Mouse (Mus musculus) kidney, postnatal 4 days (tissue): ENCODE measurements around the gene Btg4.
"Not testable (repeated sequence)": the region's sequence is repeated elsewhere in the genome, so short reads cannot be mapped to it uniquely, and the experiment has no call there.

Experiments
- DNase-seq, 2 experiments: peaks; one replicate each; pipeline ENCODE4 v3.0.0; 2021; ENCODE audit warnings: mixed read lengths in 2 of 2

Btg4 gene

DNA sequence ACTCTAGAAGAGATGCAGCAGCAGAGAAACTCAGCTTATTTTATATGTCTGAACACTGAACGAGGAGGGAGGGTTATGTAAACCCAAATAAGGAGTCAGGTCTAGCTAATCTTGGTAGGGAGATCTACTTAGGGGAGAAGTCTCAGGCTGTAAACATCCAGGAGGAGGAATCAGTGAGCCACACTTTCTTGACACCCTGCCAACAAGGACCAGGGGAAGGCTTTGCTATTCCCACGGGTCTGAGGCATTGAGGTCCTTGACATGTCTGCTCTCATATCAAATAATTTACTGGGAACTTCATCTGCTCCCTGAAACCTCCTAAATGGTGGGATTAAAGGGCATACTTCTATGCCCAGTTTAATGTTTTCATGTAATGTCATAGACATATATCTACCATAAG is 35.6 kb downstream of the Btg4 start:
- no peak for DNase-seq

- DNase-seq: peak; percentile 72 to 81
These were observed 41.2 kb downstream of the Btg4 start, which contains the start of gene 4833427G06Rik for GRCm38 (mm10) chr9:51101756-51102425. 4833427G06Rik (minus strand) TSS chr9:51102078.

DNA sequence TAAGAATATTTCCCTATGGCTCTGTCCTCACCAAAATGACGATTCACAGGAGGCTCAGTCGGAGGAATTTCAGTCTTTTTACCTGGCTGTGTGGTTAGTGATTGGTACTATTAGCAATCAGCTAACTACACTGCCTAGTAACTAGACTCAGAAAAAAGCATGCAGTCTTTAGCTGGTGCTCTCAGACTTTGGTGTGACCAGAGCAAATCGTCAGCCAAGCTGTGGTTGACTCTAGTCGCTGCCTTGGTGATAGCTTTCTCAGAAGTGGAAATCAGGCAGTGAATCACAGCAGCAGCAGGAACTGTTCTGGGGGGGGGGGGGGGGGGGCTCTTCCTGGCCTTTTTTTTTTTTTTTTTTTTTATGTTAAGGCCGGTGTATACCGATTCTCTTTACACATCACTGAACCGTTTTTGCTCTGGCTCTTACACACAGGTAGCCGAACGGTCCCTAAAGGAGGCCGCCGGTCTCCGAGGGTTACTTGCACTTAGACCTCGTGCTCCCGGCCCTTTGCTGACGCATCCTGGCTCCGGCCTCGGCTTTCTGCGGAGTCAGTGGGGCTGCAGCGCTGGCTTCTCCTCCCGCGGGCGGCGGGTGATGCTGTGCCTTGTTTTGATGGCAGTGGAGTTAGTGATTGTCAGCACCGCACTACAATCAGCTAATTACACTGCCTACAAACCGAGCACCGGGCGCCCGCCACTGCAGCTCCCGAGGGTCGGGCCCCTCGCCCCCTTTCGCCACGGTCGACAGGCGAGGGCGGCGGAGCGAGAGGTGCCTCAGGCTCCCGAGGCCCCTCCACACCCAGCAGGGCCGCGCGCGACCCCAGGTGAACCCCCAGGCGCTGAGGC is 42.5 kb downstream of the Btg4 start:
- DNase-seq: peak; percentile 70 to 74

DNA sequence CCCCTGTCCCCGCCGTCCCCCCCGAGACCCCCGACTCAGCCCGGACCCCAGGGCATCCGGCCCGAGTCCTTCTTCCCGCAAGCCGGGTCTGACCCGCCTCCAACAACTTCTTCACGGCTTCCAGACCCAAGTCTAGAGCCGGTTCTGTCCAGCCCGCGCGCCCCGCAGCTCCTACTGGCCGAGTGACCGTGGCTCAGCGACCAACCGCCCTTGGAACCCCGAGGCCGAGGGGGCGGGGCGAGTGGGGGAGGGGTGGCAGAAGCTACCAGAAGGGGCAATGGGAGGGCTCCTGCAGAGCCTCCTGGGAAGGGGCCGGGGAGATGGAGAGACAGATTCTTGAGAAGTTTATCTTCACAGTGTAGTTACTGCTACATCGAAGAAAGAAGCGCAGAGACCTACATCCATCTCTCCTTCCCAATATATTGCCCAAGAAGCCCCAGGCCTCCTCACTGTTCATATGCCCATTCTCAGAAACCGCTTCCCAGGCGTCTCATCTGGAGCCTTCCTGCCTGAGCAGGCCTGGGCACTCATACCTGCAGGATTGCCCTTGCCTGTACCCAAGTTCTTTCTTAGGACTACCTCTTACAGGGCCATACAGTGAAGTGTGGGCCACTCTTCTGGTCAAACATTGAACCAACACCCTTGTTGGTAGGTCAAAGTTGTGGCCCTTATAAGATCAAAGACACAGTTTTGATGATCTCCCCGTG is 43.3 kb downstream of the Btg4 start:
- DNase-seq: peak; percentile 78 to 87

DNA sequence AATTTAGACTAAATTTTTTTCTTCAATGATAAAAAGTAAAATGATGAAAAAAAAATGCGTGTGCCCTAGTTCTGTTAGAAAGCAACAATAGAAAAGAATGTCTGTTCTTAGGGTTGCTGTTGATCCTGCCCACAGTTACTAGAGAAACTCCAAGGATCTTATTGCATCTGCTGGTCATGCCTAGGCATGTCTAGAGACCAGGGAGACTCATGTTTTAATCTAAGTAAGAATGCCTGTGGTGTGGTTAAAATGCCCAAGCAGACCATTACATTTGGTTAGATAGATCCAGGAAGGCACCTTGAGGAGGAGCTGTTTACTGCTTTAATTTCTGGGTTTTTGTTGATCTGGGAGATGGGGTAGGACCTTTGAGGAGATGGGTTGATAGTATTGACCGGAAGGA is 45.0 kb downstream of the Btg4 start:
- no peak for DNase-seq

DNA sequence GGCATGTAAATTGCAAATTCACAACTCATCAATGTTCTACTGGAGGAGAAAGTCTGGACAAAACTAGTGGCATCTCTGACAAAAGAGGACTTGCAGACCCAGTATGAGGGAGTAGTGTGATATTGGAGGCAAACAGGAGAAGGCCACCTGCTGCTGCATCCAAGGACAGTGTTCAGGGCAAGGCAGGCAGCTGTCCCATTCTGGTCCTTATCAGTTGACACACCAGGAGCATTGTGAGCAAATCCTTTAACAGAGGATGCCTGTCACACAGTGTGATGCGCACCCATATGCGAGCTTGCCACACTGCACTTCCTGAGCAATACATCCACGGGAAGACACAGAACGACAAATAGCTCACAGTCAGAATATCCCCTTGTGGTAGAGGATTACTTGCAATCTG is 54.1 kb downstream of the Btg4 start:
- no peak for DNase-seq

DNA sequence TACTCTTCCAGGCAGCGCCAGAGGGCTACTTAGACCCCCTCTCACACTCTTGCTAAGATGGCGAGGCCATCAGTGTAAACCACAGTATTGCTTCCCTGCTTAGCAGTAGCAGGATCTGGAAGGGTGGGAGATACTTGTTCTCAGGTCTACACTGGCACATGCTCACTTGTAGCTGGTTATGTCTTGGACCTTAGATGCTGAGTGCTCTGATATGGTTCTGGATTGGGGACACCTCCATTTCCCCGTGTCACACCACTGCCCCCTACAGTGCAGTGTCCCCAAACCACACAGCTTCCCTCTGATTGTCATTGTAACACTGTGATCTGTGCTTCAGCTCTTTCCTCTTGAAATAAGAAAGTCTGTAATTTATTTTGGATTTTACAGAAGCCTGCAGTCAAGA is 76.3 kb downstream of the Btg4 start:
- peak; percentile 52 to 57 for DNase-seq

DNA sequence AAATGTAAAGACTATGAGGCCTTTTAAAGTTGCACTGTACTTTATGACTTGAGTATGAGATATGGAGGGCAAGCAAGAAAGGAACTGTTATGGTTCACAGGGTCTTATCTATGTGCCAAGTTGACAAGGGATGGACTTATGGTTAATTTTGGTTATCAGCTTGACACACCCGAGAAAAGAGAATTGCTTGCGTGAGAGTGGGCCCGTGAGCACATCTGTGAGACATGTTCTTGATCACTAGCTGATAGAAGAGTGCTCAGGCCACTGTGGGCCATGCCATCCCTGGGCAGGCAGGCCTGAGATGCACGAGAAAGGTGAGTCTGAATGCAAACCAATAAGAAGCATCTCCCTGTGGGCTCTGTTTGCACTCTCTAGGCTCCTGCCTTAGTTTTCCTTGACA is 76.7 kb downstream of the Btg4 start:
- DNase-seq: no peak

GRCm38 (mm10) chr9:51137836-51138235 is 77.1 kb downstream of the Btg4 start:
- DNase-seq: no peak

DNA sequence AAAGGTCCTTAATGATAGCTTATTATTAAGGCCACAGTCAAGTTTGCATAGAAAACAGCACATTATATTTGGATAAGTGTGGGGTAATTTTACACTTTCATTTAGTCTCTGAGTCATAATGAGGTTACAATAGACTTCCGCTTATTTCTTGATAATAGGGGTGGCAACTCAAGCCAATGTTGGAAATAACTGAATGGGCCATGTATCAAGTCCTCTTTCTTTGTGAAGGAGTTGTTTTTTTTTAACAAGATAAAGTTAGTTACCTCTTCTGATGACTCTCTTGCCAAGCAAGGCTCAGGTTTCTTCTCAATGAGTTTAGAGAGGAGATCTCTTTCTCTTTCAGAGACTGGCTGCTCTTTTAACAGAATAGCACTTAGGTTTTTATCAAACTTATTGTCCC is 77.6 kb downstream of the Btg4 start:
- DNase-seq: no peak

DNA sequence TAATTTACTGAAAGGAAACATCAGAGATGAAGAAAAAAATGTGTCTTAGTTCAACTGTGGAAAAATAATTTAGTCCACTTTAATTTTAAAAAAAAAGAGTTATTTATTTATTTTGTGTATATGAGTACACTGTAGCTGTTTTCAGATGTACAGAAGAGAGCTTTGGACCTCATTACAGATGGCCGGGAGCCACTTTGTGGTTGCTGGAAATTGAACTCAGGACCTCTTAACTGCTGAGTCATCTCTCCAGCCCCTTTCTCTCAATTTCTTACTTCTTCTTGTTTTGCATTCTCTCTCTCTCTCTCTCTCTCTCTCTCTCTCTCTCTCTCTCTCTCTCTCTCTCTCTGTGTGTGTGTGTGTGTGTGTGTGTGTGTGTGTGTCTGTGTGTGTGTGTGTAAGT is 78.7 kb downstream of the Btg4 start:
- not testable (repeated sequence) for DNase-seq

DNA sequence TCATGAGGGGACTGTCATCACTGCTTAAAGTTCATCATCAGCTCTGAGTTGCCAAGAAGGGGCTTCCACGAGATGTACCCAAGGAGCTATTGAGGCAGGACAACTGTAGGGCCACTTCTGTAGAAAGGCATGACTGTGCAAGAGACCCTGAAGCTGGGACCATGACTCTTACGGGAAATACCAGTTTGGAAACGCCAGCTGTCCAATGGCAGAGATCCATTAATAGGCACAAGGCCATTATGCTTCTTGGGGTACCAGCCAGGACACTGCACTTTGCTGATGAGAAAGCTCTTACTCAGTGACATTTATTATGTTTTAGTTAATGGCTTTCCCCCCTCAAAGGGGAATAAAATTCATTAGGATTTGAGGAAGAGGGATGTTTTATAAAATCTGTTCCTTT is 80.0 kb downstream of the Btg4 start:
- DNase-seq: no peak

DNA sequence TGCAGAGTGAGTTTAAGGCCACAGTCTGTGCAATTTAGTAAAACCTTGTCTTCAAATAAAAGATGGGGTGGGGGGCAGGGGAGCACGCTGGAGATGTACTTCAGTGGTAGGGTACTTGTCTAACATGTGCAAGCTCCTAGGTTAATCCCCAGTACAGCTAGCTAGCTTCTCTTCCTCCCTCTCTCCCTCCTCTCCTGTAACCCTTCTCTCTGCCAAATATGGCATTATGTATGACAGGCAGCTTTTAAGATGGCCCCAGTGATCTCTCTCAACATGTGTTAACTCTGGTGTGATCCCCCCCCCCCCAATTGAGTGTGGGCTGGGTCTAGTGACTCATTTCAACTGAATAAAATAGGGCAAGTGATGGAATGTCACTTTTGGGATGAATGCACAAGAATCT is 82.7 kb downstream of the Btg4 start:
- DNase-seq: no peak

DNA sequence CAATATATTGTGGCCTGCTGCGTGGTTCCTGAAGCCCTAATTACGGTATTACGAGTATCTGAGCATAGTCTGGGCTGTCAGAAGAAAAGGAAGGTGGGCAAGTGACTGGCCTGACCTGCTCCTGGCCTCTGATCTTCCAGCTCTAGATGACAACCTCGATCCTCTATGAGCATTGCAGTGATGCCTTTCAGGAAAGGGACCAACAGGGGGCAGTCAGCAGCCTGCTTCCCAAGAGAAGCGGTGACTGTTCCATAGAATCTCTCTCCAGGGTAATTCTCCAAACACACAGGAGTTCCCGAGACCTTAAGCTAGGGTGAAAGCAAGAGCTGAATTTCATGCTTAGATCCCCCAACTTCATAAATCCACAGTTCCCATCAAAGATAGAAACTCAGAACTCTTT is 83.5 kb downstream of the Btg4 start:
- no peak for DNase-seq

- peak in 1 of 2 experiments; percentile 37 for DNase-seq
These were observed 85.8 kb downstream of the Btg4 start for GRCm38 (mm10) chr9:51146496-51146895.

DNA sequence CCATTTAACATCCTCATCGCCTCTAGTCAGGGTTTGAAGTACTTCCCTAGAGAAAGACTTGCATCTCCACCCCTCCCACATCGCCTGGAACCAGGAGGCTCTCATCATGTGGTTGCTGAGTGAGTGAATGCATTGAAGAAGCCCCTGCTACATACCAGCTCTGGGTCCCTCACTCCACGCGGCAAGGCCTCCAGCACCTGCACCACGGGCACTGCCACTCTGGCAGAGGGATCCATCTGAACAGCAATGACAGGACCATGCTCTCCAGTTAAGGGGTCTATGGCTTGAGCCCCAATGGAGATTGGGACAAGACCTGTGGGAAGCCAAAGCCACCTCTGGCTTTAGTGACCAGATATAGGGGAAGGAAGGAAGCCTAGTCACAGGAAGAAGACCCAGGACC is 86.6 kb downstream of the Btg4 start:
- DNase-seq: no peak

DNA sequence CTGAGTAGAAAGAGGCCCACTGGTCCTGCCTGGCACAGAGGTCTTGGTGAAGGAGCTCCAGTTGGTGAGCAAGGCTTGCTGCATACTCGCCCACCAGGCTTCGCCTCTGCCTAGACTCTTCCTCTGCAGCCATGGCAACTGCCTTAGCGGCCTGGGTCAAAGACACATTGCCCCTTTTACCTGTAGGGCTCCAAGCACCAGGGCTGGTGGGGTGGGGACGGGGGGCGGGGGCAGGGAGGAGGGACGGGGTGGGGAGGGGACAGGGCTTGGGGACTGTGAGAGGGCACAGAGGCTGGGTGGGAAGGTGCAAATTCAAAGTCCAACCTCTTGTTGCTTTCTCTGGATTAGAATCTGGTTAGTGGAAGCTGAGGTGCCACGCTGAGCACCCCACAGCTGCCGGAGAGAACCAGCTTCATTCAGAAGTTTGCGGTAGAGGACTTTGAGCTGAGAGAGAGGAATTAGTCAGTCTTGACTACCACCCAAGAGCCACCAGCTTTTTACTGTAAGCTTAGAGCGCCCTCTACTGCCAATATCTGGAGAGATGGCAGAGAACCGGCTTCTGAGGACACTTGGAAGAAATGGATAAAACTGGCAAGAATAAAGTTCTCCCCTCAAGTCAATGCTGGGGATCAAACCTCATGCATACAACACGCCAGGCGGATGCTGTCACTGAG is 91.5 kb downstream of the Btg4 start:
- DNase-seq: peak; percentile 74 to 81

GRCm38 (mm10) chr9:51161771-51162388 is 101.2 kb downstream of the Btg4 start:
- DNase-seq: peak; percentile 83 to 86

DNA sequence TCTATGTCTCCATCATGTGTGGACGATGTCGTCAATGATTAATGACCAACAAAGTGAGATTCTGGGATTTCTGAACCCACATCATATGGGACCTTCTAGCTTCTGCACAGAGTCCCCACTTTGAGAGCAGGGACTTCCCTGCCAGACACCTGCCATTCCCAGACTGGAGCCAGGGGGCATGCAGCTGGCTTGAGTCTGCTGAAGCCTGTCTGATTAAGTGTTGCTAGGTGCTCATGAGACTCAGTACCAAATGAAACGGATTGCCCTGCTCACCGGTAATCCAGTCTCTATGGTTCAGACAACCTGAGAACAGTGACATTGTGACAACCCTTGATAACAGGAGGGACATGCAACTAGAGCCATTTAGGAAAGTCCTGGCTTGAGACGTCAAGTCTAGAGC is 103.3 kb downstream of the Btg4 start:
- no peak for DNase-seq

DNA sequence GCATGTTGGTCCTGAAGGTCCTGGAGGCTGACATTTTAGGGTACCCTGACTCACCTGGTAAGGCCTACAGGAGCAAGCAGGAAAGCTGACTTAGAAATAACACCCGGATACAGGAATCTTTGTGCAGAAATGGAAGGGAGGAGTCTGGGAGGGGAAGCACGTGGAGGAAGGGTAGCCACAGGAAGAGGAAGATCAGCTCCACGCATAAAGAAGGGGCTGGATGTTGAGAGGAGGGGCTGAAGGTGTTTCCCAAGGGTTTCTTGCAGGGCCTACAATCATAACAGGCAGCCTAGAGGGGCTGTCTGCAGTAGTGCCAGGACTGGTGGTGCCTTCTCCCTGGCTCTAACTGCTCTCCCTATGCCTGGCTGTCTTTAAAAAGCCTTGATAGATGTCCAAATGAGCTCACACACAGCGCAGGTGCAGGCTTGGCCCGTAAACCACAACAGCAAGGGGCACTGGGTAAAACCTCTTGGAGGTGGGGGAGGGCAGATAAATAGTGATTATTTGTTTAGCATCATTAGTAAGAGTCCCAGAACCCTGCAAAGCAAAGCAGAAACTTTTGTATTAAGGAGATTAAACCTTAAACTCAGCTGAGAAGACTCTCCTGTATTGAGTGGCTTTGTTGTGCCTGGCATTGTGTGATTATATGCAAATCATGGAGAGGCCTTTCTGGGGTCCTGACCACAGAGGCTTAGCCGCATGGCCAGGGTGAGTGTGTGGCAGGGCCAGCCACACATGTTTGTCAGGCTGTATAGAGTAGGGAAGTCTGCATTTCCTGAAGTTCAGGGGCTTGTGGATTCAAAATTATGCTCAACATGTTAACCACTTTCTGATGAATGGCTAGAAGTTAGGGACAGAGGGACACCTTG is 104.8 kb downstream of the Btg4 start, which contains the start of gene Gm32742:
Gm32742 (minus strand) TSS at position 206 of the 869 bp plus-strand sequence.
- no peak for DNase-seq

GRCm38 (mm10) chr9:51167954-51168353 is 107.3 kb downstream of the Btg4 start:
- DNase-seq: peak; percentile 9 to 19
